Mouse (Mus musculus): ENCODE measurements around the gene Zfp507.

DNA sequence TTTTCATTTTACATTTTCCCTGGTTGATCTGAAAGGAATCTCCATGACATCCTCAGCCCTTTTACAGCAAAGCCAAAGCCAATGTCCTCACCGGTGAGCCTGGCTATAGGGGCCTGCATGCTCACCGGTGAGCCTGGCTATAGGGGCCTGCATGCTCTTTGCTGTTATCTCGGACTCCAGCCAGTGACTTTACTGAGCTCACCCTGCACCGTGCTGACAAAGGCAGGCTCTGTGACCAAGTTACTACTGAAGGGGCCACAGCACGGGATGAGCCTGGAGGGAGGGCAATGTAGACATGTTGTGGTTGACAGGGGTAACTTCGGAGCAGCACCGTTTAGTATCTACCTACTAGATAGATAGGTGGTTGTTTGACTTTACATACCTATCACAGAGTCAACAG is 32.7 kb downstream of the Zfp507 start:
- TF ChIP-seq CTCF (conservative IDR thresholded peaks at IDR 0.05; ENCODE audit: low read length), result no peak
- no peak for TF ChIP-seq NANOG (IDR thresholded peaks at IDR 0.05; ENCODE audit: borderline replicate concordance, low read length)
- no peak for TF ChIP-seq POU5F1 (IDR thresholded peaks at IDR 0.05; ENCODE audit: borderline replicate concordance, low read length)
